Mouse (Mus musculus) kidney, adult 9 months (tissue): ENCODE measurements around the gene Ampd3.

Source experiments
- DNase-seq: peaks from one replicate; pipeline ENCODE4 v3.0.0; 2022

Ampd3 gene

GRCm38 (mm10) chr7:110803131-110803530, 35.1 kb downstream of the Ampd3 start:
- DNase-seq = no peak

GRCm38 (mm10) chr7:110804266-110804665, 36.3 kb downstream of the Ampd3 start:
- no peak for DNase-seq

- DNase-seq = no peak
Observed at GRCm38 (mm10) chr7:110807460-110808030, 39.5 kb downstream of the Ampd3 start.

DNA sequence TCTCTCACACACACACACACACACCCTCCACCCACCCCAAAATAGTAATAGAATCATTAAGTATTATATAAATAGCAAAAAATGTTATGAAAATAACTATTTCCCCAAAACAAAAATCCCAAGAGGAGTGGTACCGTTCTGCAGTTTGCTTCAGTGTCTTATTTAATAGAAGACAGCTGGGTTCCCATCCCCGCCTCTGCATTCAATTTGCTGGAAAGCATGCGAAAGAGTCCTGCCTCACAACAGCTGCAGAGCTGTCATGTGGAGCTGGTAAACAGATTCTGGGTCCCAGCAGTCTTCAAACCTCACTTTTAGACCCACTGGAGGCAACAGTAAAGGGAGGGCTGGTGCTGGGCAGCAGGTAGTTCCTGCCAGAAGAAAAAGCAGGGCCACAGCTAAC, 41.0 kb downstream of the Ampd3 start:
- no peak for DNase-seq

DNA sequence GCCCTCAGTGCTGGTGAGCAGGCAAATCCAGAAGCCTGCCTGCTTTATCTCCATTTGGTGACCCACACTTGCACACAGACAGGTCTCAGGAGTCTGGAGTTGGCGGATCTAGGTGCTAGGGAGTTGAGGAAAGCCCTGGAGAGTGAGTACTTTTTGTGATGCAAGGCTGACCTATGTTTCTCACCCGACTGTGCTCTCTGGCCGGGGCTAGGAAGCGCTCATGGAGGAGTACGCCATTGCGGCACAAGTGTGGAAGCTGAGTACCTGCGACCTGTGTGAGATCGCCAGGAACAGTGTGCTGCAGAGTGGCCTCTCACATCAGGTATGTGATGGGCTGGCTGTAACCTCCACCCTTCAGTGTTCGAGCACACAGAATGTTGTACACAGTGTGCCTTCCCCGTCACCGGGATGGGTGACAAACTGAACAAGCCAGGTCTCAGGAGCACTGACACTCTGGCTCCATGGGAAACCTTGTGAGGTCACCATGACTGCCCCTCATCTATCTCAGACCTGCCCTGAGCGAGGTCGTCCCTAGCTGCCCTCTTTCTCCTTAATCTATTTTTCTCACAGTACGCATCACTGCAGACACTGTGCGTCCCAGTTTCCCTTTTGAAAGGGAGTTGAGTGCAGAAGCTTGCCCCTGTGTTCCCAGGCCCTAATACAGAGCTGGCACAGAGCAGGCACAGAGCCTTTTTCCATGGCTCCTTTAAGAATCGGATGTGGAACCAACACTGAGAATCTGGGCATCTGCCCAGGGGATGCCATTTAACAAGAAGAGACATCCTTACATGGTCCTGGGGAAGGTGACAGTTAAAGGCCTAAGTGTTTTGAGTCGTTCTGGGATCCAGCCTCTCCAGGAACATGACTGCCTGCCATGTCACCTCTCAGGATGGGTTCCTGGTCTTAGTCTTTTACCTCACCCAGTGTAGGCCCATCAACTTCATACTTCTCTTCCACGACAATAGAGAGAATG, 41.9 kb downstream of the Ampd3 start:
- no peak for DNase-seq

DNA sequence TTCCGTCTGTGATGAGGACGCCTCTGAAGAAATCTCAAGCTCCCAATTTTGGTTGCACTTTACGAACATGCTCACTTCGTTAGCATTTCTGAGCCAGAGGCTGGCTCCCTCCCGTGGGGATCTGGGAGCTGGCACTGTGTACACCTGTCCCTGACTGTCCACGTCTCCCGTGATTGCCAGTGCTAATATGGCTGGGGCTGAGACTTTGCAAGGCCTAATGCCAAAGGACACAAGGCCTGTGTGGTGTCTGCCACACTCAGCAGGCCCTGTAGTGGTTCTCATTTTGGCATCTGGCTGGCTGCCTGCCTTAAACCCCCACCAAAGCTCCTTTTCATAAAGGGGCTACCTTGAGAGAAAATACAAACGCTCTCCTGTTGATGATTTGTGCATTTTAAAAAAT, 43.0 kb downstream of the Ampd3 start:
- DNase-seq = no peak

DNA sequence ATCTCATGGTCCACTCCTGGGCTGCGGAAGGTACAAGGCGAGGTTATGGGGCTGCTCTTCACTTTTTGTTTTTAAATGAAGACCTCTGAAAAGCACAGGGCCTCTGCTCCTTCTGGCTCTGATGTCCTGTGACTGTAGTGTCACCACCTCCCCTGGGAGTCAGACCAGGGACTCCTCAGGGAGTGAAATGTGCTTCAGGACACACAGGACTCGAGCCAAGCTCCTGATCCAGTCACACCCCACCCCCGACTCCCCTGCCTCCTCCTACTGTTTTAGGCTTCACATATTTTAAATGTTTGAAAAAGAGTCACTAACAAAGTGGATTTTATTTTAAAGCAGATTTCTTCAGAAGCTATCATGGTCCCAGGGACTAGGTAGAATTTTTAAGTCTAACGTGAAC, 43.5 kb downstream of the Ampd3 start:
- DNase-seq = no peak

GRCm38 (mm10) chr7:110813983-110814382, 46.0 kb downstream of the Ampd3 start:
- no peak for DNase-seq

GRCm38 (mm10) chr7:110816037-110816436, 48.0 kb downstream of the Ampd3 start:
- DNase-seq = peak; percentile 68

DNA sequence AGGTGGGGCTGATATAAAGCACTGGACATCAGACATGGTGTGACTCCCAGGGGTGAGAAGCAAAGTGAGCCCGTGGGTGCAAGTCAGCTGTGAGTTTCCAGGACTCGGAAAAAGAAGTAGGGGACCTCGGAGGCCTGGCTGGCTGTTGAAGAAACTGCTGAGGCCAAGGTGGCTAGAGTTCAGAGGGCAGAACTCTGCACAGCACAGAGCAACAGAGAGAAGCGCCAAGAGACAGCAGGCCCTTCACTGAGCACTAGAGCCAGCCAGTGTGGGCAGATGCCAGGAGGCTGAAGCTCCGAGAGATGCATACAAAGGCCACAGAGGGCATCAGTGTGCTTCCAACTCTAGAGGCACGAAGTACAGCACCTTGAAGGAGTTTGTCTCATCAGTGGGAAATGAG, 50.2 kb downstream of the Ampd3 start:
- DNase-seq = peak; percentile 49

DNA sequence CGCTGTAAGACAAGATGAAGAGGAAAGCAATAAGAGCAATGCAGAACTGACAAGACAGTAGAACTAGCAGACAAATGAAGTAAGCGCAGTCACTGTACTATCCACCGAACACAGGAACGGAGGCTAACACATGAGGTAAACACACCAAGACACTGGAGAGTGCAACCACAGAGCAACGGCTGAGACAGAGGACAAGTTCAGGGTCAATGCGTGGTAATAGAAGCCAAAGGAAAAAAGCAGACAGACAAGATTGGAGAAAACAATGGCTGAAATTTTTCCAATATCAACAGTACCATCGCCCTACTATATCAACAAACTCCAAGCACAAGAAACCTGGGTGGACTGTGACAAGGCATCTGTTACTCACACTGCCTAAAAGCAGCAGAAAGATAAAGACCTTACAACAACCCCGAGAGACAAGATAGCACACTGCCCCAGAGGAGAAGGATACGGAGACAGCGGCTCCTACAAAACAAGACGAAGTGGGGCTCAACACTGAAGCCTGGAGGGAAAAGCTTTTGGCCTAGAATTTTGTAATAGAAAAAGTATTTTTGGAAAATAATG, 50.9 kb downstream of the Ampd3 start:
- DNase-seq = no peak

- no peak for DNase-seq
Observed at GRCm38 (mm10) chr7:110821068-110821467, 53.1 kb downstream of the Ampd3 start.

DNA sequence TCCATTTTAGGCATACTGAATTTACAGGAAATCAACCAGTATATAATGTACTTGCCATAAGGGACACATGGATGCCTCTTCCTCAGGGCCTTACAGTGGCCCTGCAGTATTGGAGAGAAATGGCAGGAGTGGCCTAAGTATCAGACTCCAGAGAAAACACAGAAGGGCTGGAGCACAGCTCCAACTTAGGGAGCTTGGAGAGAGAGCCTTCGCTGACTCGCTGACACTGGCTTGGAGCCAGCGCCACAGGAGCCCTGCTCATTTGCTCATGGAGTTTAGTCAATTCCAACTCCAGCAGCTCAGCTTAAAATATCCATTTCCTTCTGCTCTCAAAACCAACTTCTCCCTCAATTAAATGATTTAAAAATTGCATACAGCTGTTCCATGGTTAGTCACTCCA, 53.6 kb downstream of the Ampd3 start:
- no peak for DNase-seq

DNA sequence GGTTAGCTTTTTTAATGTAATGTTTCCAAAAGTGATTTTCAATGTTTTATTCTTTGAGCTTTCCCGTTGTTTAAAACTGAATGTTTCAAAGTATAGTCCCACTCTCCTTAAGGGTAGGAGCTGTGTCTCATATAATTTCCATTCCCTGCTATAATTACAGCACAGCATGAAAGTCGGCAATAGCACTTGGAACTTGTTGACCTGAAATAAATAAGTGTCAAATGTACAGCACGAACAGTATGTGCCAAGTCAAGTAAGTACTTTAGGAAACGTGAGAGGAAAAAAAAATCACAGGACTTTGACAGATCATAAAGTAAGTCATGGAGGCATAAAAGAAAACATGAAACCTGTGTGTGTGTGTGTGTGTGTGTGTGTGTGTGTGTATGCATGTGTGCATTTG, 54.0 kb downstream of the Ampd3 start:
- no peak for DNase-seq

- no peak for DNase-seq
Observed at GRCm38 (mm10) chr7:110823076-110823475, 55.1 kb downstream of the Ampd3 start.

- DNase-seq = no peak
Observed at GRCm38 (mm10) chr7:110823593-110823992, 55.6 kb downstream of the Ampd3 start.

- DNase-seq = no peak
Observed at GRCm38 (mm10) chr7:110823995-110824953, 56.3 kb downstream of the Ampd3 start.

DNA sequence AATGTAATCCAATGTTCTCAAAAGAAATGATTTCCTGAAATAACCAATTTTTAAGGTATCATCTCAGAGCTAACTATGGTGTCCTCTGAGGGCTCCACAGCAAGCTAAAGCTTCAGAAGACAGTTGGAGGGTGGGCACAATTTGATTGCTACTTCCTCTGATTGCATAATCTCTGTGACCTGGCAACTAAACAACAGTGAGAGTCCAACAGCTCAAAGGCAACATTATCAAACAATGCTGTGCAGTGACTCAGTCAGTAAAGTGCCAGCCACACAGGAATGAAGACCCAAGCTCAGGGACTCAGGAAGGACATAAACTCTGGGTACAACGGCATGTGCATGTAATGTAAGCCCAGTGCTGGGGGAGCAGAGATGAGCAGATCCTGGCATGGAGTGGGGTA, 65.0 kb downstream of the Ampd3 start:
- no peak for DNase-seq

DNA sequence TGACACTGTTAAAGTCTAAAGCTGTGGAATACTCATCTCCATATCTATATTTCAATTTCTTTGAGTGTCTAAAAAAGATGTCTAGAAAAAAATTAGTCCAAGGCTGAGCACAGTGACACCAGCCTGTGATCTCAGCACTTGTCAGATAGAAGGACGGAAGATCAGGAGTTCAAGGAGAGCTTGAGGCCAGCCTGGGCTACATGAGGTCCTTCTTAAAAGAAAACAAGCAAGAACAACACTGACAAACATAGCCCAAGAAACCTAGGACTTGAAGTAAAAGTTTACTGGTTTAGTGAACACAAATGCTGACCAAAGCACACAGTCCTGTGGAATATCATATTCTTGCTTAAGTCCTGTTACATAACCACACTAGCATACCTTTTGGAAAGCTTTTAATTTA, 66.0 kb downstream of the Ampd3 start:
- DNase-seq = no peak

- DNase-seq = no peak
Observed at GRCm38 (mm10) chr7:110834522-110834921, 66.5 kb downstream of the Ampd3 start.

DNA sequence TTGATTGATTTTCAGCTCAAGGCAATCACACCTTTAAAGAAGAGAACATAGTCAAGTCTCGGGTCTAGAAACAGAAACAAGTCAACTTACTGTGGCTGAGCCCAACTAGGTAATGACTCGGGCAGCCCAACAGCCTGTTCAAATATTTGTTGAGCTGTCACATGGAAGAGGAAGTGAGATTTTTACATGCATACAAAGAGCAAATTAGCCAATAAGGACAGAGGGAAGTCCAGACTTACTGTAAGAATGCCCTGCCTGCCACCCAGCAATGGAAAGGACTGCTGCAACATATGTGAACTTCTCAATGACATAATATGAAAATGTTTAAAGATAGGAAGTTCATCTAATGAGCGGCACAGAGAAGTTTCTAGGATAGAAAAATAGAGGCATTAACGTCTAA, 72.3 kb downstream of the Ampd3 start:
- no peak for DNase-seq

- DNase-seq = peak; percentile 93
Observed at GRCm38 (mm10) chr7:110843916-110844874, 76.2 kb downstream of the Ampd3 start, which contains the start of gene Rnf141. TSS of gene Rnf141 (minus strand) at chr7:110844457.
